Mouse (Mus musculus) CD4-positive, CD25-positive, alpha-beta regulatory T cell, adult 2 months (primary cell): ENCODE data around the gene Atp2b2.

ENCODE experiments used
- DNase-seq: peaks from one replicate; pipeline ENCODE4 v3.0.0-alpha.2; 2012; ENCODE audit warnings: low read depth, low spot score

Gene Atp2b2

DNA sequence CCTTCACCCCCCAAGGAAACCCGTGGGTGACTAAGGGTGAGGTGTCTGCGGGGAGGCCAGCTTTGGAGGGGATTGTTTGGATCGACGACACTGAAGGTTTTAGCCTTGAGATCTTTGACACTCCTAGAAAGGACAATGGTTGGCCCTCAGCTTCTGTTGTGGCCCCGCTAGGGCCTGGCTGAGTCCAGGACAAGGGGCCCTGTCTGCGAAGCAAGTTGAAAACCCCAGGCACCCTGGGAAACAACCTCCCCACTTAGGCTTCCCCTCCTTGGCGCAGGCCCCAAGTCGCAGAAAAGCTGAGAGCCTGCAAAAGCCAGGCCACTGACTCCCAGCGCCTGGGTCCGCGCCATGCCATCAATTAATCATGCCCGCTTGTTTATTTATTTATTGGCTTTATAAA lies at the start of gene Atp2b2:
Atp2b2 (minus strand) TSS at position 282 of the 400 bp plus-strand sequence.
- DNase-seq: no peak

- peak; percentile 65 for DNase-seq
Observed at GRCm38 (mm10) chr6:114089626-114090025, 47.2 kb upstream of the Atp2b2 start.

GRCm38 (mm10) chr6:114087106-114087505 lies 44.7 kb upstream of the Atp2b2 start:
- peak; percentile 14 for DNase-seq

DNA sequence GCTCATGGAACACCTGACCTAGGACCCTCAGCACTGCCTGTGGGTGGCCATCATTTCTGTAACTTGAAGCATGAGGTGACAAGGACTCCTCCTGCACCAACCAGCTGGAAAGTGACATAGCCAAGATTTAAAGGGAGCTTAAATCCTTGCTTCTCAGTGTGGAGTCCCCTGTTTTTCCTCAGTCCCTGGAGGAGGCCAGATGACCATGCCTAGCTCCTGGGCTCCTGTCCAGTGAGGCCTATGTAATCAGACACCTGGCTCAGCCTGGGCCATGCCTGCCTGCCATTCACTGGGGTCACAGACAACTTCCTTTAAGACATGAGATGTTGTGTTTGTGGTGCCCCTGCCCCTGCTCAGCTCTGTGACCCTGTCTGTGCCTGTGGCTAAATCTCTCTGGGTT lies 36.1 kb upstream of the Atp2b2 start:
- DNase-seq: no peak

DNA sequence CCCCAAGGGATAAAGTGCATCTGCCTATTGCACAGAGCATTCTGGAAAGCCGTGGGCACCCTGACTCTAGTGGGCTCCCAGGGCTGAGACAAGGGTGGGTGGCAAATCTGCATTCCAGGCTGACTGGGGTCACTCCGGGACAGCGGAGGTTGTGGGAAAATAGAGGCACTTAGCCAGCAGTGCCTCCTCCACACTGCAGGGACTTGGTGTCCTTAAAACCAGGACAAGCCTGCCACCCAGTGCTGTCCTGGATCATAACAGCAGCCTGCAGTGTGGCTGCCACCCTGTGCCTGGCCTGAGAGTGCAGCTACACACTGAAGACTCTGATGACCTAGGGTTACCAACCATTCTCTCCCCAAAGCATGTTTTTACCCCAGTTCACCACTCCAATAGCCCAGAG lies 34.1 kb upstream of the Atp2b2 start:
- DNase-seq: no peak

- DNase-seq: no peak
Observed at GRCm38 (mm10) chr6:114076061-114076460, 33.6 kb upstream of the Atp2b2 start.

- DNase-seq: no peak
Observed at GRCm38 (mm10) chr6:114074929-114075328, 32.5 kb upstream of the Atp2b2 start.

GRCm38 (mm10) chr6:114074256-114074655 lies 31.8 kb upstream of the Atp2b2 start:
- no peak for DNase-seq

- DNase-seq: peak; percentile 43
Observed at GRCm38 (mm10) chr6:114071564-114071963, 29.2 kb upstream of the Atp2b2 start.

- no peak for DNase-seq
Observed at GRCm38 (mm10) chr6:114063100-114063499, 20.7 kb upstream of the Atp2b2 start.

GRCm38 (mm10) chr6:114062688-114063087 lies 20.3 kb upstream of the Atp2b2 start:
- DNase-seq: no peak

GRCm38 (mm10) chr6:114059206-114059605 lies 16.8 kb upstream of the Atp2b2 start:
- no peak for DNase-seq

DNA sequence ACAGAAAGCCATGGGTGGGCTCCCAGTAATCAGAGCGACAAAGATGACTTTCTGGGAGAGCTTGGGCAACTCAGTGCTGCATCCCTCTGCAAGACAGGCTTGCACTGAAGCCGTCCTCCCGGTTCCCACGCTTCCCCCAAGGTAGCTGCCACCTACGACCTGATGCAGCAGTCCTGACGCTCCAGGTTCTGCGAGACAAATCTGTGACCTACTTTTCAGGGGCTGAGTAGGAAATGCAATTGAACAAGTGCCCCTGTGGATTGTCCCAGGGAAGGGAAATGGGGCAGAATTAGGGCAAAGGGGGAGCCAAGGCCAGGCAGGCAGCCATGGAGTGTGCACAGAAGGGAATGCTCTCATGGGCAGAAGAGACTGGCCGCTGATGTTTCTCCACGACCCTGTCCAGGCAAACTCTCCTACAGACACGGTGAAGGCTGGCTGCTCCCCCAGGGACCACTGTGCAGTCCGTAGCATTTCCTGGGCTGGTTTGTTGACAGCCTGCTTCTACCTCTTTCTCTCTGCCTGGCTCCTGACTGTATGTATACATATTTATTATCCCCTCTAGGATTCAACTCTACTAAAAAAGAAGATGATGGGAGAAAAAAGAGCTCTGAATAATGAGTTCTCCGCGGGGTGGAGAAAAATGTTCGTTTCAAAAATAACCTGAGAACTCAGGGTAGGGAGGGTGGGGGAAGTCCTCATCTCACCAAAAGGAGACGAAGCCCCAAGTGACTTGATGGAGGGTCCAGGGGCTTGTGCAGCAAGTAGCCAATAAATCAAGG lies 15.8 kb upstream of the Atp2b2 start:
- DNase-seq: no peak

DNA sequence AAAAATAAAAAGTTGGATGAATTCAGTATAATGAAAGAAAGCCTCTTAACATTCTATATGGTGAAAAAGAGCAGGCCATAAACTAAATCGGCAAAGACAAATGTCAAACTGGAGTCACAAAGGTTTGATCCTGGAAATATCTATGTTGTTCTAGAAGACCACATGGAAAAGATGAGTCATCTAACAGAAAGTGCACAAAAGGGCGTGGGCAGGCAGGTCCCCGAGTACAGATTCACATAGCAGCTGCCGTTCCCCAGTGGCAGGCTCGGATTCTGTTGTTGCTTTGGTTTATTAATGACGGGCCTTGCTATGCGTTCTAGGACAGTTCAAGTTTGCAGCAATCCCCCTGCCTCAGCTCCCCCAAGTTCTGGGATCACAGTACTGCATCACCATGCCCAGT lies 12.9 kb upstream of the Atp2b2 start:
- no peak for DNase-seq

DNA sequence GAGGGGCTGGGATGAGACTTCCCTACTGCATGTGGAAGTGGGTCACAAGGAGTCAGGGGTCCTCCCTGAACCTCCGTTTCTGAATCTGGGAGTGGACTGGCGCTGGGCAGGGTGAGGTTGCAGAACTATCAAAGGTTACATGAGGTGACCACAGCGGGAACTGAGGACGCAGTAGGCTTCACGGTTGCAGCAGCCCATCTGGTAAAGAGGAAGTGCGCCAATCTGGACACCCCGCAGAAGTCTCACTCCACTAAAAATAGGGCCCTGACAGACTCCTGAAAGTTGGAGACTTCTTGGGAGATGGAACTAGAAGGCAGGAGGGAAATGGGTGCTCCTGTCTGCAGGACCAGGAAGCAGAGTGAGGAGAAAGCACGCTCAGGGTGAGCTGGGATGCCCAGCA lies 2.5 kb upstream of the Atp2b2 start:
- no peak for DNase-seq

GRCm38 (mm10) chr6:114042836-114043235 lies 423 bp upstream of the Atp2b2 start:
- DNase-seq: no peak

- DNase-seq: no peak
Observed at GRCm38 (mm10) chr6:114041911-114042284, 515 bp downstream of the Atp2b2 start.

DNA sequence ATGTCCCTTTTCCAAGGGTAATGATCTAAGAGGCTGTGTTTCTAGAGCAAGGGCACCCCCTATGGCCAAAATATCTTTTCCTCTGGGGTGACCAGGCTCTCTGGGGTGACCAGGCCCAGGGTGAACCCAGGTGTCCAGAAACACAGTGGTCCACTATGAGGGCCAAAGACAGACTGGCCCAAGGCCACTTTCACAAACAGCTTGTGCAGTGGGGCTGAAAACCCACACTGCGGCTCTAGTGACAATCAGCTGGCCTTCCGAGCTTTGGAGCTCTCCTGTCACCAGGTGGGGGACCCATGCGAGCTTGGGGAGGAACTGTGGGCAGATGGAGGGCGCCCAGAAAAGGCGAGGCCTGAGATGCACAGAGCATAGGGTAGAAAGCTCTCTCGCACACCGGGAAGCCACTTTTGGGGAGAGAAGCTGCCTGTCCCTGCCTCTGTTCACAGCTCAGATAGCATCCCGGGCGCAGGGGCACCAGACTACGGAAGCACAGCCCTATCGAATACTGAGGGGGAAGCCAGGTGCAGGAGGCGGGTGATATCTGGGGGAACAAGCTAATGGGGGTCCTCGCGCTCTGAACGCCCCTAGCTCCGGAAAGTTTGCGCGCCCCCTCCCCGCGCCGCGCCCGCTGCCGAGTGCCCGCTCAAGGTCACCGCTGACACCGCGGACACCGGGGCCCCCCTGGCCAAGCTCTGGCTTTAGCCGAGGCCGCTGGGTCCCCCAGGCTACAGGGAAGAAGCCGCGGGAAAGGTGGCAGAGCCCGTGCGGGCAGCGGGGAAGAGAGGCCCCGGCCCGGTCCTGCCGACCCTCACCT lies 1.1 kb downstream of the Atp2b2 start:
- no peak for DNase-seq

- DNase-seq: no peak
Observed at GRCm38 (mm10) chr6:114035704-114036103, 6.7 kb downstream of the Atp2b2 start.

DNA sequence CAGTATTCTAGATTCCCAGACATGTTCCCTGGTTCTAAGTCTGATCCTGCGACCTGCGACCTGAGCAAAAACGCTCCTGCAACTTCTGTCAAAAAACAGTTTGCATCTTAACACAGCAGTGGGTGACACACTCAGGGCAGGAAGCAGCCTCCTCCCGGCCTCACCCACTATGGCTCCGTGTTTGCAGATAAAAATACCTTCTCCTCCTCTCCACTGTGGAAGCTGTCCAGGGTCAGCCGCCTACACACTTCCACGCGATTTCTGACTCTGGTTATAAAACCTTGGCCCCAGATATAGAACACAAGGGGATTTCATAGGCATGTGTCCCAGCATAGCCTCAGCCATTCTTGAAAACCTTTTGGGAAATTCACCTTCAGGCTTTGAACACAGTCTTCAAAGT lies 9.6 kb downstream of the Atp2b2 start:
- no peak for DNase-seq

- no peak for DNase-seq
Observed at GRCm38 (mm10) chr6:114023794-114024193, 18.6 kb downstream of the Atp2b2 start.

- no peak for DNase-seq
Observed at GRCm38 (mm10) chr6:114022104-114022503, 20.3 kb downstream of the Atp2b2 start.

- no peak for DNase-seq
Observed at GRCm38 (mm10) chr6:114013801-114014200, 28.6 kb downstream of the Atp2b2 start.
